Mouse (Mus musculus) heart, embryonic 11.5 days (tissue): ENCODE measurements around the gene Hrct1. TPM values are rescaled to one million over a fixed set of nuclear protein-coding genes. Genes with fewer than 3 reads are reported as not detected.

Experiments used
- ATAC-seq: fragments of 200-750 bp; cut with Nextera tagmentation; replicated peaks from 2 replicates; pipeline ENCODE4 v1.8.0; 2017; ENCODE audit warnings: moderate library complexity; ENCODE audit not compliant: insufficient number of reproducible peaks, low FRiP score, low TSS enrichment
- H3K27ac ChIP-seq: fragments of 300-500 bp; sonication (generic); 2 replicates; pipeline ENCODE4 v1.5.1; 2014; ENCODE audit warnings: mild to moderate bottlenecking, low read depth, low read length
- H3K27me3 ChIP-seq: fragments of 300-500 bp; sonication (generic); 2 replicates; pipeline ENCODE4 v1.6.1; 2014; ENCODE audit warnings: mild to moderate bottlenecking, low read length, mixed read lengths; ENCODE audit not compliant: control insufficient read depth, insufficient read depth
- H3K36me3 ChIP-seq: fragments of 300-500 bp; sonication (generic); 2 replicates; pipeline ENCODE4 v1.6.1; 2014; ENCODE audit warnings: mild to moderate bottlenecking, low read length, moderate library complexity, mixed read lengths; ENCODE audit not compliant: control insufficient read depth, insufficient read depth
- H3K4me1 ChIP-seq: fragments of 300-500 bp; sonication (generic); 2 replicates; pipeline ENCODE4 v1.6.1; 2014; ENCODE audit warnings: low read length; ENCODE audit not compliant: control insufficient read depth, insufficient read depth
- H3K4me2 ChIP-seq: fragments of 300-500 bp; sonication (generic); 2 replicates; pipeline ENCODE4 v1.6.1; 2014; ENCODE audit warnings: mild to moderate bottlenecking, moderate library complexity
- H3K4me3 ChIP-seq: fragments of 300-500 bp; sonication (generic); 2 replicates; pipeline ENCODE4 v1.5.1; 2014; ENCODE audit warnings: low read depth, low read length
- H3K9ac ChIP-seq: fragments of 300-500 bp; sonication (generic); 2 replicates; pipeline ENCODE4 v1.6.1; 2014; ENCODE audit warnings: mild to moderate bottlenecking, low read depth, low read length, moderate library complexity
- H3K9me3 ChIP-seq: fragments of 300-500 bp; sonication (generic); replicated peaks from 2 replicates; pipeline ENCODE4 v1.6.1; 2016; ENCODE audit warnings: low read length; ENCODE audit not compliant: control insufficient read depth
- WGBS: fragments of 180-500 bp; shearing (Covaris S2); extraction: QIAGEN DNeasy Blood & Tissue Kit; methylation state at CpG from one replicate; pipeline ENCODE4 v1.1.7; 2014; ENCODE audit not compliant: insufficient replicate concordance; 5-methylcytosine and 5-hydroxymethylcytosine counted together
- polyA plus RNA-seq: library from polyadenylated mRNA; unstranded; fragments of >200 nt; fragmentation: Nextera tagmentation; extraction: Ambion mirVana; gene quantifications from 2 replicates; pipeline ENCODE4 v1.2.1, GENCODE M21; 2014

The Hrct1 gene
- polyA plus RNA-seq, result 0.59 and 0.99 TPM in 2 replicates

DNA sequence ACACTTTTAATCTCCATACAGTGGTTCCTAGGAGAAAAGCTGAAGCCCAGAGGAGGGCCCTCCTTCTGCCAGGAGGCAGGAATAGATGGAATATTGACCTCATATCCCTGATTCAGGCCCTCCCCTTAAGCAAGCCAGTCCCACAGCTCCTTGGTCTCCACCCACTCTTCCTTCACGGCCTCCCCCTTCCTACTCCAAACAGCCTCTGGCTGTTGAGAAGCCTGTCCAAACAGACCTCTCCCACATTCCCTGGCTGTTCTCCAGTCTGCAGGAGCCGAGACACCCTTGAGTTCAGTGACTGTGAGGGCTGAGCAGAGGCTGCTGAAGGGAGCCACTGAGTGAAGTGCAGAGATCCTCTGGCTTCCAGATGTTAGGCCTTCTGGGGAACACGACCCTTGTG is at the start of gene Hrct1:
Gene Hrct1 (plus strand): TSS at position 194 of the 400 bp plus-strand sequence.
- Histone ChIP-seq H3K27ac (peak within 1 kb of the TSS; percentile 80), H3K9me3 (no peaks in the 10 kb centered on the region), H3K4me2 (no peak within 1 kb of the TSS), H3K27me3 (no peaks in the 10 kb centered on the region), H3K9ac (no peak within 1 kb of the TSS), H3K4me1 (peaks cover 42% of the 10 kb centered on the region), H3K36me3 (no peaks in the 10 kb centered on the region), H3K4me3 (no peak within 1 kb of the TSS)
- ATAC-seq, result peak; percentile 41; the same call in 1 of the 2 replicates
- 14% methylated on average over 3 of the region's 3 CpGs for WGBS

GRCm38 (mm10) chr4:43678541-43678940 is 48.4 kb upstream of the Hrct1 start:
- 80% methylated on average over 6 of the region's 6 CpGs for WGBS
- H3K36me3 ChIP-seq, result peaks cover 11% of the 10 kb centered on the region
- H3K9me3 ChIP-seq, result no peaks in the 10 kb centered on the region
- no peak overlapping the region for H3K4me3 ChIP-seq
- no peak overlapping the region for H3K9ac ChIP-seq
- no peaks in the 10 kb centered on the region for H3K4me1 ChIP-seq
- no peak overlapping the region for H3K27ac ChIP-seq
- ATAC-seq, result no peak
- no peak overlapping the region for H3K4me2 ChIP-seq
- H3K27me3 ChIP-seq, result no peaks in the 10 kb centered on the region

- Histone ChIP-seq H3K27ac (no peak overlapping the region), H3K4me1 (no peaks in the 10 kb centered on the region), H3K36me3 (peaks cover 11% of the 10 kb centered on the region), H3K9ac (no peak overlapping the region), H3K9me3 (no peaks in the 10 kb centered on the region), H3K4me2 (no peak overlapping the region), H3K4me3 (no peak overlapping the region), H3K27me3 (no peaks in the 10 kb centered on the region)
- 73% methylated on average over 7 of the region's 7 CpGs for WGBS
- ATAC-seq, result no peak
These were observed 47.5 kb upstream of the Hrct1 start for GRCm38 (mm10) chr4:43679416-43680043.

DNA sequence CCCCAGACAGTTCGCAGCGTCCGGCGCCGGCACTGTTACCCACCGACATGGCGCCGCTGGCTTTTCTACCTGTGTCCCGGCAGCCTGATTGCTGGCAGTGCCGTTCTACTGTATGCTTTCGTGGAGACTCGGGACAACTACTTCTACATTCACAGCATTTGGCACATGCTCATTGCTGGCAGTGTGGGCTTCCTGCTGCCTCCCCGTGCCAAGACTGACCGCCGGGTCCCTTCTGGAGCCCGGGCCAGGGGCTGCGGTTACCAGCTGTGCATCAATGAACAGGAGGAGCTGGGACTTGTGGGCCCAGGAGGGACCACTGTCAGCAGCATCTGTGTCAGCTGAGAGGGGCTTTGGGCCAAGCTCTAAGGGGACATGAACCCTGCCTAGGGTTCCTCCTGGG is 37.0 kb upstream of the Hrct1 start:
- WGBS, result 90% methylated on average over 17 of the region's 17 CpGs
- no peaks in the 10 kb centered on the region for H3K9me3 ChIP-seq
- H3K36me3 ChIP-seq, result 0 out of 2 replicates have a peak, but pooled peaks cover 3% of the 10 kb centered on the region
- ATAC-seq, result no peak
- H3K27ac ChIP-seq, result no peak overlapping the region
- no peak overlapping the region for H3K4me2 ChIP-seq
- no peaks in the 10 kb centered on the region for H3K27me3 ChIP-seq
- peaks cover 12% of the 10 kb centered on the region for H3K4me1 ChIP-seq
- no peak overlapping the region for H3K4me3 ChIP-seq
- H3K9ac ChIP-seq, result no peak overlapping the region

- Histone ChIP-seq H3K9me3 (no peaks in the 10 kb centered on the region), H3K27me3 (no peaks in the 10 kb centered on the region), H3K36me3 (0 out of 2 replicates have a peak, but pooled peaks cover 3% of the 10 kb centered on the region), H3K4me3 (no peak overlapping the region), H3K4me1 (peaks cover 18% of the 10 kb centered on the region), H3K4me2 (no peak overlapping the region), H3K9ac (no peak overlapping the region), H3K27ac (no peak overlapping the region)
- no peak for ATAC-seq
- 74% methylated on average over 5 of the region's 5 CpGs for WGBS
These were observed 36.0 kb upstream of the Hrct1 start for GRCm38 (mm10) chr4:43691026-43691425.

- Histone ChIP-seq H3K9ac (no peak overlapping the region), H3K27me3 (no peaks in the 10 kb centered on the region), H3K4me1 (peaks cover 18% of the 10 kb centered on the region), H3K4me2 (no peak overlapping the region), H3K4me3 (no peak overlapping the region), H3K9me3 (no peaks in the 10 kb centered on the region), H3K27ac (no peak overlapping the region), H3K36me3 (0 out of 2 replicates have a peak, but pooled peaks cover 3% of the 10 kb centered on the region)
- no peak for ATAC-seq
- WGBS, result 37% methylated on average over 5 of the region's 5 CpGs
These were observed 33.2 kb upstream of the Hrct1 start for GRCm38 (mm10) chr4:43693806-43694241.

GRCm38 (mm10) chr4:43694439-43695248 is 32.3 kb upstream of the Hrct1 start:
- H3K27ac ChIP-seq, result no peak overlapping the region
- no peak for ATAC-seq
- no peaks in the 10 kb centered on the region for H3K27me3 ChIP-seq
- no peaks in the 10 kb centered on the region for H3K9me3 ChIP-seq
- peaks cover 18% of the 10 kb centered on the region for H3K4me1 ChIP-seq
- no peak overlapping the region for H3K4me2 ChIP-seq
- 73% methylated on average over 1 of the region's 1 CpGs for WGBS
- H3K36me3 ChIP-seq, result 0 out of 2 replicates have a peak, but pooled peaks cover 3% of the 10 kb centered on the region
- H3K4me3 ChIP-seq, result no peak overlapping the region
- H3K9ac ChIP-seq, result no peak overlapping the region

GRCm38 (mm10) chr4:43695249-43695671 is 31.7 kb upstream of the Hrct1 start:
- Histone ChIP-seq H3K4me2 (no peak overlapping the region), H3K9ac (no peak overlapping the region), H3K4me1 (peaks cover 18% of the 10 kb centered on the region), H3K9me3 (no peaks in the 10 kb centered on the region), H3K36me3 (0 out of 2 replicates have a peak, but pooled peaks cover under 1% of the 10 kb centered on the region), H3K27ac (0 out of 2 replicates have a peak overlapping the region, but pooled peaks have one; percentile 22), H3K4me3 (no peak overlapping the region), H3K27me3 (no peaks in the 10 kb centered on the region)
- WGBS, result 19% methylated on average over 9 of the region's 9 CpGs
- no peak for ATAC-seq
